ENCODE assay signal across 1 mouse cellular context in the genomic region with DNA sequence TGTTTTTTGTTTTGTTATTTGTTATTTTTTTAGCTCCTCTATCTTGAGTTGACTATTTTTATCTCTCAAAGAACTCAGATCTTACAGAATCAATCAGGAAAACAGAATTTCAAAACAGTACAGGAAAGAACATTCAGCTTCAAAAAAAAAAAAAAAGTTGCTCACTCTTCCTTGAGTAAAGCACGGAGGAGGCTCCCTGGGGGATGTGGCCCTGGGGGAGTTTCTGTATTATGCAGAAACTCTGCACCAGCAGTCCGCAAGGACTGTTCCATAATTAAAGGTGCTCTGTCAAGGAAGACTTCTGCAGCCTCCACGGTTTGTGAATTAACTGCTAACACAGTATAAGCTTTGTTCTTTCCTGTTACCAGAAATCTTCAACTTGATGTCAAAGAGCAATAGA.
TF ChIP-seq lines count a peak whose summit lies in the region.

No protein-coding gene starts in this region.

TF ChIP-seq in CH12.LX, 34 proteins besides CTCF, POLR2A, EP300 and RAD21:
- TF ChIP-seq ETS1 (conservative IDR thresholded peaks at IDR 0.05; ENCODE audit: low read depth, low read length) = 0 out of 2 replicates have a peak, but pooled peaks have one; percentile 26
- no peak for TF ChIP-seq HCFC1 (IDR thresholded peaks at IDR 0.05; ENCODE audit: low read depth, low read length)
- TF ChIP-seq ZNF384 (IDR thresholded peaks at IDR 0.05; ENCODE audit: low read depth, low read length) = peak; percentile 90
- no peak for TF ChIP-seq RCOR1 (conservative IDR thresholded peaks at IDR 0.05; ENCODE audit: low read depth, low read length)
- TF ChIP-seq SIN3A (IDR thresholded peaks at IDR 0.05; ENCODE audit: low read length) = 0 out of 2 replicates have a peak, but pooled peaks have one; percentile 17
- no peak for TF ChIP-seq PAX5 (IDR thresholded peaks at IDR 0.05; ENCODE audit: low read length)
